Mouse (Mus musculus) ES-E14 (cell line): ENCODE results near the gene Syp. TPM values are rescaled to one million over a fixed set of nuclear protein-coding genes. Genes with fewer than 3 reads are reported as not detected.

Experiments
- DNase-seq: peaks from one replicate; pipeline ENCODE4 v3.0.0-alpha.2; 2013; ENCODE audit warnings: low read depth, low spot score
- H3K27ac ChIP-seq: 2 replicates; pipeline ENCODE4 v1.5.1; 2012; ENCODE audit warnings: low read depth, mild to moderate bottlenecking, low read length, moderate library complexity, mixed read lengths; ENCODE audit not compliant: poor library complexity, insufficient read depth, severe bottlenecking
- H3K36me3 ChIP-seq: 2 replicates; pipeline ENCODE4 v1.6.1; 2012; ENCODE audit warnings: mild to moderate bottlenecking, low read length, moderate library complexity, mixed read lengths; ENCODE audit not compliant: control insufficient read depth, poor library complexity, insufficient read depth, severe bottlenecking
- H3K4me1 ChIP-seq, 2 experiments: fragments of 150-350 bp in 1 of 2; sonication (generic) in 1 of 2; 2 replicates each; pipeline ENCODE4 v1.6.1; 2012; ENCODE audit warnings: low read length in 2 of 2, mild to moderate bottlenecking in 1 of 2, mixed read lengths in 1 of 2; ENCODE audit not compliant: control insufficient read depth in 2 of 2, insufficient read depth in 2 of 2, poor library complexity in 1 of 2
- H3K4me3 ChIP-seq, 2 experiments: fragments of 150-350 bp in 1 of 2; sonication (generic) in 1 of 2; 2 replicates each; pipeline ENCODE4 v1.5.1; 2012; ENCODE audit warnings: low read length in 2 of 2, low read depth in 1 of 2, mild to moderate bottlenecking in 1 of 2, mixed read lengths in 1 of 2; ENCODE audit not compliant: insufficient read depth in 1 of 2, poor library complexity in 1 of 2, severe bottlenecking in 1 of 2
- H3K9ac ChIP-seq: 2 replicates; pipeline ENCODE4 v1.6.1; 2012; ENCODE audit warnings: low read depth, mild to moderate bottlenecking, low read length, mixed read lengths; ENCODE audit not compliant: poor library complexity, insufficient read depth, severe bottlenecking
- H3K9me3 ChIP-seq: fragments of 150-350 bp; sonication (generic); 2 replicates; pipeline ENCODE4 v1.6.1; 2012; ENCODE audit warnings: low read depth, mild to moderate bottlenecking, low read length; ENCODE audit not compliant: control insufficient read depth, insufficient read depth
- CHD2 ChIP-seq: IDR thresholded peaks from 2 replicates; pipeline ENCODE4 v1.6.1; 2014; ENCODE audit warnings: mild to moderate bottlenecking, low read depth, low read length, inconsistent platforms
- HCFC1 ChIP-seq: IDR thresholded peaks from 2 replicates; pipeline ENCODE4 v1.6.1; 2012; ENCODE audit warnings: low read length, inconsistent platforms, borderline replicate concordance; ENCODE audit not compliant: insufficient read depth
- MAFK ChIP-seq: IDR thresholded peaks from 2 replicates; pipeline ENCODE4 v1.6.1; 2014; ENCODE audit warnings: mild to moderate bottlenecking, low read depth, low read length, inconsistent platforms; ENCODE audit not compliant: insufficient read depth
- ZC3H11A ChIP-seq: IDR thresholded peaks from 2 replicates; pipeline ENCODE4 v1.6.1; 2012; ENCODE audit warnings: low read depth, mild to moderate bottlenecking, inconsistent platforms, low read length, borderline replicate concordance
- ZNF384 ChIP-seq: IDR thresholded peaks from 2 replicates; pipeline ENCODE4 v1.6.1; 2012; ENCODE audit warnings: low read depth, low read length, inconsistent platforms
- in situ Hi-C, 2 experiments: fragments of 600-800 bp; cut with MboI; formaldehyde crosslinking; loops; one replicate each; pipeline ENCODE4 v1.15.1; 2025; ENCODE audit warnings: low sequenced_read_pairs in 2 of 2, inconsistent platforms in 1 of 2; ENCODE audit not compliant: unreplicated experiment in 2 of 2
- total RNA-seq: library from RNA; depleted of rRNA; stranded (reverse); fragments of 300-350 nt; gene quantifications from 2 replicates; pipeline ENCODE4 v1.2.3, GENCODE M21; 2012

Gene Syp
- total RNA-seq, 1 experiment = 1.6 TPM

DNA sequence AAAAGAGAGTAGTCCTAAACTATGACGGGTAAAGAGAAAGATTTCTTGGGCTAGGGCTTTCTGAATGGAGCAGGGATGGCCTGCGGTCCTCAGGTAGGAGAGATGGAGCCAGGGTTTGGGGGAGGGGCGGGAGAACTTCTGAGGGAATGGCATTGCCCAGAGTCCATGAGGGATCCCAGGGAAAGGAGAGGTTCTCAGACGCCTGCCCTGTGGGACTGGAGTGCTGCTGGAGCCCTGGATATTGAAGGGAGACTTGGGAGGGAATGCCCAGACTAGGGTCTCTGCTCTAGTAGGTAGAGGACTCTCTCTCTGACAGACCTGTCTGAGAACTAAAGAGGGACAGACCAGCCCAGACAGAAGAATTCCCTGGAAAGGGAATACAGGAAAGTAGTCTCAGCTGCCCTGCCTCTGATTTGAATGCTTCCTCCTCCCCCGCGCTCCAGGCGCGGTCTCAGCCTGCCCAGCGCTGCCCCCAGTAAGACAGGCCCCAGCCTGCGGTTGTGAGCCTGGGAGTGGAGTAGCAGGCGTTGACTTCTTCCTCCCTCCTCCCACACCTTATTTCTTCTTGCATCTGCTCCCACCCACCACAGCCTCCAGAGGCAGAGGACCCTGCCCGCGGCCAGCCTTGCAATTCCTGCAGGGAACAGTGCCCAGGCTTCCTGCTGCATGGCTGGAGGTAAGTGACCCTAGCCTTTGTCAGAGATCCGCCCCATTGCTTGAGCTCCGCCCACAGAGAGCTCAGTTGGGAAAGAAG, 19.9 kb downstream of the Syp start:
- DNase-seq = no peak
- Histone ChIP-seq H3K9me3 (no peaks in the 10 kb centered on the region), H3K4me3 (peak overlapping the region in 1 of 2 experiments; percentile 17; a peak in 2 of 4 replicates), H3K9ac (no peak overlapping the region; the same call in 1 of the 2 replicates), H3K27ac (0 out of 2 replicates have a peak overlapping the region, but pooled peaks have one; percentile 24), H3K36me3 (no peaks in the 10 kb centered on the region), H3K4me1 (peaks cover 0 to 4% of the 10 kb centered on the region in 2 experiments; a peak in 1 of 4 replicates)
- in situ Hi-C loops = no loop called here
- no peak for TF ChIP-seq HCFC1
- TF ChIP-seq ZC3H11A = no peak
- TF ChIP-seq MAFK = no peak
- TF ChIP-seq ZNF384 = no peak
- no peak for TF ChIP-seq CHD2

DNA sequence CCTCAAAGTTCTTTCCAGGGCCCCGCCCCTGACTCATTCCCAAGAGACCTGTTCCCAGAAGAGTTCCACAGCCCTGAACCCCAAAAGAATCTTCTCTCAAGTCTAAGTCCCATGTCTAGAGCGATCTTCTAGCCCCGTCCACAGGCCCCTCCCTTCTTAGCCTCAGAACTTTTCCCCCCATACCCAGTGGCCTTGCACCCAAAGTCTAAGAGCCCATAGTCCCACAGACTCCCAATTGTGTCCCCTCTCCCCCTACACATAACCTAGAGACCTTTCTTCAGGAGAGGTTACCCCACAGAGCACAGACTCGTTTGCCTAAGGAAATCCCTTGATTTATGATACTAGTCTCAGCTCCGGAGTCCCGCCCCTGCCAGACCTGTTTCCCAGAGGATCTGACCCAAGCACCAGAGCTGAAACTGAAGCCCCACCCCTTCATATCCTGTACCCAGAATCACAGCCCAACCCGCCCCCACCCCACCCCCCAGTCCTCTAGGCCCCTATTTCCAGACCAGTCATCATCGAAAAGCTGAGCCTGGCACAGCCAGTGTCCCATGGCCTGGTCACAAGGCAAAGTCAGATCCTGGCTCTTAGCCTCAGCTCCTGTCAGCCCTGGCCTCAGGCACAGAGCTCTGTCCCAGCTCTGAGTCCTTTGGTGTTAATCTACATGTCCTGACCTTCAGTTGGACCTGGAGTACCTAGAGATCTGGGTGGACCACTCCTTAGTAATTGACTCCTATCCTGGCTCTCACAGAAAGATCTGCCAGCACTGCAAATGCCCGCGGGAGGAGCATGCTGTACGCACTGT, 20.7 kb downstream of the Syp start:
- no peak for TF ChIP-seq HCFC1
- TF ChIP-seq MAFK = no peak
- no peak for TF ChIP-seq CHD2
- TF ChIP-seq ZC3H11A = no peak
- TF ChIP-seq ZNF384 = no peak
- H3K36me3 ChIP-seq = no peaks in the 10 kb centered on the region
- H3K4me1 ChIP-seq = peaks cover 0 to 4% of the 10 kb centered on the region in 2 experiments; a peak in 1 of 4 replicates
- peak overlapping the region; percentile 36; the same call in 1 of the 2 replicates for H3K9ac ChIP-seq
- no peaks in the 10 kb centered on the region for H3K9me3 ChIP-seq
- DNase-seq = no peak
- in situ Hi-C loops = no loop called here
- peak overlapping the region in 1 of 2 experiments; percentile 35; a peak in 2 of 4 replicates for H3K4me3 ChIP-seq
- no peak overlapping the region for H3K27ac ChIP-seq

- no peak for TF ChIP-seq MAFK
- H3K4me1 ChIP-seq = peaks cover 0 to 9% of the 10 kb centered on the region in 2 experiments; a peak in 2 of 4 replicates
- H3K4me3 ChIP-seq = no peak overlapping the region
- no peaks in the 10 kb centered on the region for H3K9me3 ChIP-seq
- no peak for DNase-seq
- in situ Hi-C loops = no loop called here
- no peak overlapping the region for H3K27ac ChIP-seq
- no peaks in the 10 kb centered on the region; the same call in 1 of the 2 replicates for H3K36me3 ChIP-seq
- no peak overlapping the region for H3K9ac ChIP-seq
Observed at GRCm38 (mm10) chrX:7661086-7661485, 22.8 kb downstream of the Syp start.

DNA sequence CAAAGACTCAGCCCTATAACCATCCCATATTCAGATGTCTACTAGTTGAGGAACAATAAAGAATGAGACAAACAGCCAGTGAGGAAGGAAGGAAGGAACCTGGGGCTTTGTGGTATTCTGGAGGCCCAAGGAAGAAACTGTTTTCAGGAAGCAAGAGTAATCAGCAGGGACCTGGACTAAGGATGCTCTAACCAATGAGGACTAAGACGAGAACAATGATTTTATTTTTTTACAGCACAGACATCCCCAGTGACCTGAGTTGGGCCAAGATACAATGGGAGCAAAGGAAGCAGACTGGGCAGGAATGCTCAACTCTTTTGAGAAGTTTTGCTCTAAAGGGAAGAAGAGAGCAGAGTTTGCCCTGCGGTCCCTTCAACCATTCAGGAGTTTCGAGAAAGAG, 24.7 kb downstream of the Syp start:
- in situ Hi-C loops = no loop called here
- TF ChIP-seq MAFK (no peak), CHD2 (no peak), HCFC1 (no peak), ZC3H11A (no peak)
- Histone ChIP-seq H3K4me3 (no peak overlapping the region), H3K9me3 (no peaks in the 10 kb centered on the region), H3K36me3 (peaks cover 6% of the 10 kb centered on the region), H3K27ac (no peak overlapping the region), H3K4me1 (peaks cover 0 to 18% of the 10 kb centered on the region in 2 experiments; a peak in 2 of 4 replicates), H3K9ac (no peak overlapping the region)
- DNase-seq = no peak
